Mouse (Mus musculus) lung, embryonic 15.5 days (tissue): Measurements from ENCODE around the gene Lrrc56. TPM values are rescaled to one million over a fixed set of nuclear protein-coding genes. Genes with fewer than 3 reads are reported as not detected.

Experiments used
- ATAC-seq: fragments of 200-750 bp; cut with Nextera tagmentation; 2 replicates; pipeline ENCODE4 v1.8.0; 2017; ENCODE audit warnings: moderate number of reproducible peaks, borderline replicate concordance; ENCODE audit not compliant: low FRiP score, low TSS enrichment; ENCODE audit errors: extremely low read depth
- H3K27ac ChIP-seq: fragments of 300-500 bp; sonication (generic); 2 replicates; pipeline ENCODE4 v1.5.1; 2015; ENCODE audit warnings: moderate library complexity, mild to moderate bottlenecking, inconsistent platforms
- H3K27me3 ChIP-seq: fragments of 300-500 bp; sonication (generic); 2 replicates; pipeline ENCODE4 v1.6.1; 2015; ENCODE audit warnings: inconsistent platforms
- H3K36me3 ChIP-seq: fragments of 300-500 bp; sonication (generic); 2 replicates; pipeline ENCODE4 v1.6.1; 2015; ENCODE audit warnings: inconsistent platforms
- H3K4me1 ChIP-seq: fragments of 300-500 bp; sonication (generic); 2 replicates; pipeline ENCODE4 v1.6.1; 2015; ENCODE audit warnings: inconsistent platforms
- H3K4me2 ChIP-seq: fragments of 300-500 bp; sonication (generic); 2 replicates; pipeline ENCODE4 v1.6.1; 2015; ENCODE audit warnings: inconsistent platforms, mild to moderate bottlenecking, moderate library complexity
- H3K4me3 ChIP-seq: fragments of 300-500 bp; sonication (generic); 2 replicates; pipeline ENCODE4 v1.5.1; 2015; ENCODE audit warnings: mild to moderate bottlenecking, inconsistent platforms
- H3K9ac ChIP-seq: fragments of 300-500 bp; sonication (generic); 2 replicates; pipeline ENCODE4 v1.6.1; 2015; ENCODE audit warnings: inconsistent platforms
- H3K9me3 ChIP-seq: fragments of 300-500 bp; sonication (generic); 2 replicates; pipeline ENCODE4 v1.6.1; 2016; ENCODE audit warnings: inconsistent platforms
- WGBS: fragments of 180-500 bp; shearing (Covaris S2); methylation state at CpG from one replicate; pipeline ENCODE4 v1.1.7; 2015; 5-methylcytosine and 5-hydroxymethylcytosine counted together
- polyA plus RNA-seq: library from polyadenylated mRNA; unstranded; fragments of >200 nt; fragmentation: Nextera tagmentation; extraction: Ambion mirVana; gene quantifications from 2 replicates; pipeline ENCODE4 v1.2.1, GENCODE M21; 2015

Lrrc56 gene
- polyA plus RNA-seq, 1 experiment from 2014 or later: 6.9 TPM

DNA sequence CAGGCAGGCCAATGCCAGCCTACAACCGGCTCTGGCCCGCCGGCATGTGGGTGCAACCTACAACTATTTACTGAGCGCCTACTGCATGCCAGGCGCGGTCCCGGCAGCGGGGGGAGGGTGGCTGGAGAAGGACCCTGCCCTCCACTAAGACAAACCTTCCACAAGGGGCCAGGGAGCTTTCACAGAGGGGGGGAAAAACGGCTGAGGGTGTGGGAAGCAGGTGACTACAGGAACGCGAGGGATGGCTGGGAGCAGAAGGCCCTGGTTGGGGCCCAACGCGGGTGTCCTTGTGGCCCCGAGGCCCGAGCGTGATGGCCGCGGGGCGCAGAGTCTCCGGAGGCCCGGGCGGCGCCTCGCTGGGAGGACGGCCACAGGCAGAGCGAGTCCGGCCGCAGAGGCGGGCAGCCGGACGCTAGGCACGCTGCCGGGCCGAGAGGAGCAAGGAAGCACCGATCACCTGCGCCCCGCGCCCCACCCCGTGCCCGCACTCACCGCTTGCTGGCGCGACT, 555 bp upstream of the Lrrc56 start:
- Histone ChIP-seq H3K36me3 (peaks cover 32% of the 10 kb centered on the region), H3K4me2 (peak overlapping the region; percentile 95), H3K9me3 (no peaks in the 10 kb centered on the region), H3K4me1 (peaks cover 25% of the 10 kb centered on the region), H3K27ac (peak overlapping the region; percentile 88), H3K9ac (peak overlapping the region; percentile 97), H3K4me3 (peak overlapping the region; percentile 92), H3K27me3 (no peaks in the 10 kb centered on the region; the same call in 1 of the 2 replicates)
- peak; percentile 17 for ATAC-seq
- under 1% methylated on average over 27 of the region's 43 CpGs for WGBS

DNA sequence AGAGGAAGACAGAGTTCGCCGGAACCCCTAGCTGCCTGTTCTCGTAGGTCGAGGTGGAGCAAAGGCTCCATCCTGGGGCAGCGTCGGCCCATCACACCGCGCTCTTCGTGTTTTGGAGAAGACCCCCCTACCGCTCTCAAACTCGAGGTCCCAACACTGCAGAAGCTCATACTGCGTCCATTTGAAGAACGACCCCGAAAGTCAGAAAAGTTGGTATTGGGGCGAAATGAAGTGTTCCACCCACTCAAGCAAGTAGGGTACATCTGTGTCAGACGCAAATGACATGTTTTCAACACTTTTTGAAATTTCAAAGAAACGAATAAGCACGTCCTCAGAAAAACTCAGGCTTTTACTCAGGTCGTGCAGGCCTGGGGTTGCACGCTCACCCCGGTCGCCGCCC, 452 bp downstream of the Lrrc56 start:
- Histone ChIP-seq H3K4me2 (peak overlapping the region; percentile 95), H3K4me1 (peaks cover 25% of the 10 kb centered on the region), H3K4me3 (peak overlapping the region; percentile 92), H3K27ac (peak overlapping the region; percentile 64), H3K9ac (peak overlapping the region; percentile 45), H3K9me3 (no peaks in the 10 kb centered on the region), H3K27me3 (no peaks in the 10 kb centered on the region; the same call in 1 of the 2 replicates), H3K36me3 (peaks cover 29% of the 10 kb centered on the region)
- ATAC-seq: no peak
- under 1% methylated on average over 23 of the region's 23 CpGs for WGBS

DNA sequence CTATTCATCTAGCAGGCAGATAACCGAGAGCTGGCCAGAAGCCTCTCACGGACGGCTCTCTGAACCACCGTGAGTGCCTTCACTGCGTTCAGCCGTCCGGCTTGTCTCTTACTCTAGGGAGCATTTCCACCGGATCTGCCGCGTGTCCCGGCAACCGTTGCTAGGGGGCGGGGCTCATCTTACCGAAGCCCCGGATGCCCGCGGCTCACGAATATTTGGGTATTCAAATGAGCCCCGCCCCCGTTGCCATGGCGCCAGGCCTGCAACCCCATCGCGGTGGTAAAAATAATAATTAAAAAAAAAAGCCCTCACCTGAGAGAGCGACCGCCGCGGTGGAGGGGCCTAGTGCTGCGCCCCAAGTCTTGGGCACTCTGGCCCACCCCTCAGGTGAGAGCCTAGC, 873 bp downstream of the Lrrc56 start:
- peak overlapping the region; percentile 92 for H3K4me3 ChIP-seq
- H3K27ac ChIP-seq: peak overlapping the region; percentile 64
- peak overlapping the region; percentile 95 for H3K4me2 ChIP-seq
- ATAC-seq: 0 out of 2 replicates have a peak, but pooled peaks have one; percentile 6
- peaks cover 3% of the 10 kb centered on the region; the same call in 1 of the 2 replicates for H3K27me3 ChIP-seq
- peaks cover 25% of the 10 kb centered on the region for H3K36me3 ChIP-seq
- H3K9ac ChIP-seq: peak overlapping the region; percentile 45
- under 1% methylated on average over 28 of the region's 28 CpGs for WGBS
- no peaks in the 10 kb centered on the region for H3K9me3 ChIP-seq
- peaks cover 25% of the 10 kb centered on the region for H3K4me1 ChIP-seq

GRCm38 (mm10) chr7:141195754-141196153, 1.8 kb downstream of the Lrrc56 start:
- H3K27ac ChIP-seq: no peak overlapping the region
- peaks cover 13% of the 10 kb centered on the region; the same call in 1 of the 2 replicates for H3K27me3 ChIP-seq
- H3K9me3 ChIP-seq: no peaks in the 10 kb centered on the region
- H3K9ac ChIP-seq: no peak overlapping the region
- H3K4me1 ChIP-seq: peaks cover 25% of the 10 kb centered on the region
- peaks cover 16% of the 10 kb centered on the region for H3K36me3 ChIP-seq
- 94% methylated on average over 2 of the region's 2 CpGs for WGBS
- ATAC-seq: no peak
- H3K4me3 ChIP-seq: peak overlapping the region; percentile 92; the same call in 1 of the 2 replicates
- H3K4me2 ChIP-seq: no peak overlapping the region

DNA sequence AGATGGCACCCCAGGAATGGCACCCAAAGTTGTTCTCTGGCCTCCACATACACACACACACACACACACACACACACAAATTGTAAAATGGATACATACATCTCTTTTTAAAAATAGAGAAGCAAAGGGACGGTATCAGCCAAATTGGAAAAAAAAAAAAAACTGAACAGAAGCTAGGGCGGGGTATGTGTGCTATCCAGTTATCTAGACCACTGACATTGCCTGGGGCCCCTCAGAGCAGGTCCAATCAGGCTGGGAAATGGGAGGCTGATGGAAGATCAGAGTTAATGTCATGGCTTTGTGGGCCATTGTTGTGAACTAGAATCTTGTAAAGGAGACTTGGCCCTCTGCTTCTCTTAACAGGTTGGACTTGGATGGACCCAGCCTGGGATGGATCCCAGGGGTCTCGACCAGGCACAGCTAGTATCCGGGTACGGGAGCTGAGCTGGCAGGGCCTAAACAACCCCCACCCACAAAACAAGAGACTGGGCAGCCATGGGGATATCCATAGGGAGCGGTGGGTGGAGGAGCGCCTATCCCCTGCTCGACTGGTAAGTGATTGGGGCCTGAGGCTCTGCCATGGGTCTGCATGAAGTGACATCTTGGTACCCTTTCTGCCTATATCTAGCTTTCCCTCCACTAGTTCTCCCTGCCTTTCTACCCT, 2.8 kb downstream of the Lrrc56 start:
- H3K4me1 ChIP-seq: peaks cover 22% of the 10 kb centered on the region
- H3K27me3 ChIP-seq: peaks cover 18% of the 10 kb centered on the region
- peaks cover 6% of the 10 kb centered on the region for H3K36me3 ChIP-seq
- no peak overlapping the region for H3K4me3 ChIP-seq
- H3K9ac ChIP-seq: no peak overlapping the region
- WGBS: 81% methylated on average over 8 of the region's 8 CpGs
- no peaks in the 10 kb centered on the region for H3K9me3 ChIP-seq
- no peak overlapping the region for H3K4me2 ChIP-seq
- no peak for ATAC-seq
- H3K27ac ChIP-seq: no peak overlapping the region

GRCm38 (mm10) chr7:141198121-141198520, 4.2 kb downstream of the Lrrc56 start:
- no peak for ATAC-seq
- Histone ChIP-seq H3K4me1 (peaks cover 9% of the 10 kb centered on the region), H3K4me2 (no peak overlapping the region), H3K9me3 (no peaks in the 10 kb centered on the region), H3K27me3 (peaks cover 22% of the 10 kb centered on the region), H3K9ac (no peak overlapping the region), H3K27ac (no peak overlapping the region), H3K4me3 (no peak overlapping the region), H3K36me3 (no peaks in the 10 kb centered on the region)
- 98% methylated on average over 4 of the region's 4 CpGs for WGBS

GRCm38 (mm10) chr7:141204546-141204945, 10.6 kb downstream of the Lrrc56 start:
- Histone ChIP-seq H3K27ac (no peak overlapping the region), H3K9ac (no peak overlapping the region), H3K4me3 (no peak overlapping the region), H3K36me3 (no peaks in the 10 kb centered on the region), H3K4me2 (no peak overlapping the region), H3K27me3 (peaks cover 25% of the 10 kb centered on the region), H3K9me3 (no peaks in the 10 kb centered on the region), H3K4me1 (no peaks in the 10 kb centered on the region)
- no peak for ATAC-seq
- 63% methylated on average over 3 of the region's 3 CpGs for WGBS

GRCm38 (mm10) chr7:141205504-141205903, 11.5 kb downstream of the Lrrc56 start:
- peaks cover 16% of the 10 kb centered on the region for H3K27me3 ChIP-seq
- WGBS: 89% methylated on average over 5 of the region's 5 CpGs
- no peaks in the 10 kb centered on the region for H3K9me3 ChIP-seq
- no peak overlapping the region for H3K27ac ChIP-seq
- H3K4me1 ChIP-seq: no peaks in the 10 kb centered on the region
- H3K4me3 ChIP-seq: no peak overlapping the region
- ATAC-seq: no peak
- H3K4me2 ChIP-seq: no peak overlapping the region
- H3K9ac ChIP-seq: no peak overlapping the region
- H3K36me3 ChIP-seq: no peaks in the 10 kb centered on the region

- no peaks in the 10 kb centered on the region for H3K9me3 ChIP-seq
- H3K27me3 ChIP-seq: peaks cover 8% of the 10 kb centered on the region; the same call in 1 of the 2 replicates
- WGBS: 88% methylated on average over 18 of the region's 18 CpGs
- H3K4me1 ChIP-seq: no peaks in the 10 kb centered on the region
- no peak overlapping the region for H3K9ac ChIP-seq
- no peak overlapping the region for H3K4me3 ChIP-seq
- ATAC-seq: no peak
- no peak overlapping the region for H3K4me2 ChIP-seq
- no peaks in the 10 kb centered on the region for H3K36me3 ChIP-seq
- no peak overlapping the region for H3K27ac ChIP-seq
These were observed 12.4 kb downstream of the Lrrc56 start for GRCm38 (mm10) chr7:141206182-141206937.

DNA sequence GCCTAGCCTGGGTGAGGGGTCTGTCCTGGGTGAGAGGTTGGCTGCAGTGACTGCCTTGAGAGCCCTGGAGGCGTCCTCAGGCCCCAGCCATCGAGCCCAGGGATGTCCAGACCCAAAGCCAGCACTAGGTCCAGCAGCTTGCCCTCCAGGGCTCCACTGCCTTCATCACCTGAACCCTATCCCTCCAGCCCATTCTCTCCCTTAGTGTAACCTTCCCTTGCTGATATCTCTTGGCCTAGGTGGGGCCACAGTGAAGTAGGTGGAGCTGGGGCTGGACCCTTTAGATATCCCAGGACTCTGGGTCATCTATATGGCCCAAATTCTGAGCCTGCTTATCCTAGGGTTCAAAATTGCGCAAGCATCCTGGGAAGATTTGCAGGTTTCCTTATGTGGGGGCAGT, 15.6 kb downstream of the Lrrc56 start:
- Histone ChIP-seq H3K27ac (no peak overlapping the region), H3K4me2 (no peak overlapping the region), H3K4me1 (peaks cover 8% of the 10 kb centered on the region; the same call in 1 of the 2 replicates), H3K9ac (no peak overlapping the region), H3K4me3 (no peak overlapping the region), H3K27me3 (peaks cover 4% of the 10 kb centered on the region; the same call in 1 of the 2 replicates), H3K9me3 (no peaks in the 10 kb centered on the region), H3K36me3 (no peaks in the 10 kb centered on the region)
- WGBS: 65% methylated on average over 3 of the region's 3 CpGs
- no peak for ATAC-seq

DNA sequence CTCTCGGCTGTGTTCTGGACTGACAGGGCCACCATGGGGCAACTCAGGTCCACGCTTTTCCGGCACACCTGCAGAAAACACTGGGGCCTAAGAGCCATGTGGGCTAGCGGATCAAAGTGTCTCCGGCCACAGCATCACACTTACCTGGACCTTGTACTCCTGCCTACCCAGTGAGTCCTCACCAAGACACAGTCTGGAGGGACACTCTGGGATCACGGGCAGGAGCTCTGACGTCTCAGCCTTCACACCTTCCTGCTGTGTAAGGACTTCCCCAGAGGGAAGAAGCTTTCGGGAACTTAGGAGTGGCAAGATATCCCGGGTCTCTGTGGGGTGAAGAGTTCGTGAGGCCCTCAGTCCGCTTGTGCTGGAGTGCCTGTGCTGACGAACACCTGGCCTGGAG, 16.2 kb downstream of the Lrrc56 start:
- Histone ChIP-seq H3K36me3 (no peaks in the 10 kb centered on the region), H3K27ac (no peak overlapping the region), H3K9me3 (no peaks in the 10 kb centered on the region), H3K9ac (no peak overlapping the region), H3K4me1 (peaks cover 12% of the 10 kb centered on the region), H3K4me3 (no peak overlapping the region), H3K27me3 (peaks cover 4% of the 10 kb centered on the region; the same call in 1 of the 2 replicates), H3K4me2 (no peak overlapping the region)
- 59% methylated on average over 12 of the region's 12 CpGs for WGBS
- ATAC-seq: no peak
